Mouse (Mus musculus) adipose tissue, adult 10 weeks (tissue): Measurements from ENCODE around the gene Ablim2. TPM values are rescaled to one million over a fixed set of nuclear protein-coding genes. Genes with fewer than 3 reads are reported as not detected.

Source experiments
- polyA plus RNA-seq: library from polyadenylated mRNA; stranded (reverse); fragments of 350-450 nt; fragmentation: Illumina TruSeq; extraction: RNeasy Lipid Tissue Mini Kit (QIAGEN cat#74804); gene quantifications from one replicate; pipeline ENCODE4 v1.2.3, GENCODE M21; 2014; ENCODE audit warnings: low read depth, low replicate concordance

The Ablim2 gene
- 13.4 TPM for polyA plus RNA-seq

GRCm38 (mm10) chr5:35757639-35758001, at the start of gene Ablim2:
TSS of gene Ablim2 (plus strand) at chr5:35757880.

GRCm38 (mm10) chr5:35739536-35740278, 18.0 kb upstream of the Ablim2 start, which contains the start of gene Sh3tc1:
TSS of gene Sh3tc1 (minus strand) at chr5:35739987.

GRCm38 (mm10) chr5:35893093-35893804, 135.6 kb downstream of the Ablim2 start, which contains the start of gene Afap1:
TSS of gene Afap1 (plus strand) at chr5:35893319.

Other genes starting within 250 kb of the Ablim2 start
- 8.9 TPM for gene Cpz, start 232.2 kb upstream of the Ablim2 start, polyA plus RNA-seq
- 6.1 TPM for gene Trmt44, start 182.8 kb upstream of the Ablim2 start, polyA plus RNA-seq
- gene Acox3, start 174.8 kb upstream of the Ablim2 start, polyA plus RNA-seq = 271 TPM
- gene Htra3, start 78.1 kb upstream of the Ablim2 start, polyA plus RNA-seq = 119 TPM
- gene Sh3tc1, start 17.9 kb upstream of the Ablim2 start, polyA plus RNA-seq = 17.8 TPM
- gene Afap1, start 135.4 kb downstream of the Ablim2 start, polyA plus RNA-seq = 14.1 TPM